Mouse (Mus musculus): Measurements from ENCODE around the gene Ralgapa2. TPM values are rescaled to one million over a fixed set of nuclear protein-coding genes. Genes with fewer than 3 reads are reported as not detected.

Ralgapa2 gene
- total and polyA plus RNA-seq, 3 experiments, result 5.6 to 10.3 (median 8.9) TPM

- no peak for TF ChIP-seq NRF1 (IDR thresholded peaks at IDR 0.05; ENCODE audit: low read depth, low read length)
- no peak for TF ChIP-seq ZC3H11A (IDR thresholded peaks at IDR 0.05; ENCODE audit: low read depth, low read length)
Observed at GRCm38 (mm10) chr2:146300500-146301020, 211.6 kb downstream of the Ralgapa2 start (continued).

DNA sequence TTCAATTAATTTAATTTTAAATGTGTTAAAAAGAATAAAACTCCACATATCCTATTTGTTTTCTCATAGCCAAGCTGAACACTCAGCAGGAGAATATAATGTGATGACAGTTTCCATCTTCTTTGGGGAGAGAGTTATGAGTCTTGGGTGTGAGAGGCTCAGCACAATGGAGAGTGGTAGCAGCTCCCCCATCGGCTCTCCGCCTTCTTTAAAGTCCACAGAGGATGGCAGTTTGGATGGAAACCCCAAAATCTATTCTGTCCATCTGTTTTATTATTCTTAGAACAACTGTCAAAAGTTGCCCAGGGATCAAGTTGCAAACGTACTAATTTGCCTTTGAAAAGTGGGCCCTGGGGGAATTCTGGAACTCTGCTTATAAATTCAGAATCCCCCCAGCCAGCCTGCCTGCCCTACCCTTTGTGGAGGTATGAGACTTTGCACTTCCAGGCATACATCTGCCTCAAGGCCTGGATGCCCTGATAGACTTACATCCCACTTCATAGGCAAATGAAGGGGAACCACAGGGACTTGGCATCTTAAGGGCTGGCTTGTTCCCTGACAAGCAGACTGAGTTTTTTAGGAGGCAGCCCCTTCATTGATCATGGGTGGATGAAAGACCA is 212.2 kb downstream of the Ralgapa2 start:
- dilution Hi-C loops (cut with MboI; ENCODE audit: extremely low pct_ligation_motif_present, extremely low pct_unique_long_range_greater_than_20kb, low sequenced_read_pairs), result no loop called here
- peaks cover 2 to 62% of the 10 kb centered on the region in 2 experiments; a peak in 3 of 4 replicates for H3K4me1 ChIP-seq (ENCODE audit: control insufficient read depth in 1 of 2, insufficient read depth in 2 of 2)

DNA sequence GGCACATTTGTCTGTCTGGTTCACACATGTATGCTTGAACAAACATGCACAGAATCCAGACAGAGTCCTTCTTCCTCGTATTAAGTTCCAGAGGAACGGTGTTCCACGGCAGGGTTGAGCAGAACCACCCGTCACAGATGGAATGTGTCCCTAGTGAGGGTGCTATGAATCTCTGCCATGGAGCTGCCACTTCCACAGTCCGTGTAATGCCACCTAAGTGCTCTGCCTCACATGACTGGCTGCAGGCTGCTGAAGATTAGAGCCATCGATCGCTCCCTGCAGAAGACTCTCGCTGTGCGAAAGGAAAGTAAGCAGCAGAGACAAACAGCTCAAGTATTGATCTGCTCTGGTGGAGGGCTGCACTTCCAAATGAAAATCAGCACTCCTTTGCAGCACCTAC is 218.6 kb downstream of the Ralgapa2 start:
- H3K36me3 ChIP-seq (replicated peaks in 1 of 2; ENCODE audit: control insufficient read depth in 1 of 2, insufficient read depth in 1 of 2, low read length in 1 of 2), result peaks cover 0 to 43% of the 10 kb centered on the region in 2 experiments
- no peak overlapping the region for H3K27ac ChIP-seq (ENCODE audit: insufficient read depth, low read depth)
- H3K4me1 ChIP-seq (ENCODE audit: control insufficient read depth in 1 of 2, insufficient read depth in 2 of 2), result peaks cover 0 to 17% of the 10 kb centered on the region in 2 experiments; a peak in 2 of 4 replicates
- TF ChIP-seq NRF1 (IDR thresholded peaks at IDR 0.05; ENCODE audit: low read depth, low read length), result no peak
- no peak for TF ChIP-seq POLR2A (IDR thresholded peaks at IDR 0.05; ENCODE audit: low read depth, low read length)
- no peak for TF ChIP-seq RCOR1 (conservative IDR thresholded peaks at IDR 0.05; ENCODE audit: low read depth, low read length)
- TF ChIP-seq UBTF (IDR thresholded peaks at IDR 0.05; ENCODE audit: low read depth, low read length), result no peak
- no peak for TF ChIP-seq EP300 (IDR thresholded peaks at IDR 0.05; ENCODE audit: low read length)
- no peak for TF ChIP-seq ETS1 (conservative IDR thresholded peaks at IDR 0.05; ENCODE audit: low read depth, low read length)
- no peak for TF ChIP-seq MAX (IDR thresholded peaks at IDR 0.05; ENCODE audit: low read length)
- no peak for TF ChIP-seq POLR2AphosphoS2 (IDR thresholded peaks at IDR 0.05; ENCODE audit: low read depth, low read length)
- TF ChIP-seq HCFC1 (IDR thresholded peaks at IDR 0.05; ENCODE audit: low read depth, low read length), result no peak
- no peak for TF ChIP-seq ZC3H11A (IDR thresholded peaks at IDR 0.05; ENCODE audit: low read depth, low read length)
- TF ChIP-seq IRF4 (IDR thresholded peaks at IDR 0.05; ENCODE audit: low read depth, low read length), result no peak
- no peak for TF ChIP-seq RAD21 (IDR thresholded peaks at IDR 0.05; ENCODE audit: low read depth, low read length)
- TF ChIP-seq NELFE (IDR thresholded peaks at IDR 0.05; ENCODE audit: low read depth, low read length), result no peak
- TF ChIP-seq MYC (IDR thresholded peaks at IDR 0.05; ENCODE audit: low read depth, low read length), result no peak
- TF ChIP-seq KAT2A (IDR thresholded peaks at IDR 0.05; ENCODE audit: insufficient replicate concordance, low read length), result no peak
- H3K9ac ChIP-seq (ENCODE audit: insufficient read depth, low read depth), result no peak overlapping the region
- no peak overlapping the region for H3K4me3 ChIP-seq (replicated peaks in 1 of 3; ENCODE audit: low read depth in 2 of 3, low read length in 2 of 3, poor library complexity in 1 of 3)
- in situ Hi-C loops (cut with MboI; ENCODE audit: low pct_ligation_motif_present, low pct_unique_long_range_greater_than_20kb, low sequenced_read_pairs) (no loop called here), dilution Hi-C loops (cut with MboI; ENCODE audit: extremely low pct_ligation_motif_present, extremely low pct_unique_long_range_greater_than_20kb, low sequenced_read_pairs) (no loop called here)
- H3K4me2 ChIP-seq (ENCODE audit: insufficient read depth, low read depth, poor library complexity, severe bottlenecking), result no peak overlapping the region
- no peaks in the 10 kb centered on the region for H3K79me2 ChIP-seq (replicated peaks; ENCODE audit: control insufficient read depth, extremely low read depth, insufficient read depth, poor library complexity, severe bottlenecking)
- DNase-seq (ENCODE audit: extremely low read depth), result no peak
- H3K9me3 ChIP-seq (replicated peaks; ENCODE audit: low read length), result no peaks in the 10 kb centered on the region
- no peaks in the 10 kb centered on the region for H3K27me3 ChIP-seq (replicated peaks)

More for the DNA sequence above, 212.2 kb downstream of the Ralgapa2 start:
- TF ChIP-seq RCOR1 (conservative IDR thresholded peaks at IDR 0.05; ENCODE audit: low read depth, low read length) (no peak), RAD21 (IDR thresholded peaks at IDR 0.05; ENCODE audit: low read depth, low read length) (no peak), HCFC1 (IDR thresholded peaks at IDR 0.05; ENCODE audit: low read depth, low read length) (no peak), EP300 (IDR thresholded peaks at IDR 0.05; ENCODE audit: low read length) (no peak), SIN3A (IDR thresholded peaks at IDR 0.05; ENCODE audit: low read length) (no peak), JUN (IDR thresholded peaks at IDR 0.05; ENCODE audit: insufficient read depth, low read depth, low read length) (no peak), MAZ (IDR thresholded peaks at IDR 0.05; ENCODE audit: low read depth, low read length) (no peak), MEF2A (IDR thresholded peaks at IDR 0.05; ENCODE audit: borderline replicate concordance, low read depth, low read length) (no peak), CTCF (conservative IDR thresholded peaks at IDR 0.05 in 1 of 2, IDR thresholded peaks at IDR 0.05 in 1 of 2; ENCODE audit: low read depth in 2 of 2, low read length in 2 of 2) (no peak), MAX (IDR thresholded peaks at IDR 0.05; ENCODE audit: low read length) (no peak), ELF1 (IDR thresholded peaks at IDR 0.05; ENCODE audit: low read depth, low read length) (no peak), TBP (conservative IDR thresholded peaks at IDR 0.05; ENCODE audit: low read depth, low read length) (no peak), BHLHE40 (IDR thresholded peaks at IDR 0.05; ENCODE audit: low read depth, low read length) (no peak), MYC (IDR thresholded peaks at IDR 0.05; ENCODE audit: low read depth, low read length) (no peak)
- H3K4me3 ChIP-seq (replicated peaks in 1 of 3; ENCODE audit: low read depth in 2 of 3, low read length in 2 of 3, poor library complexity in 1 of 3), result no peak overlapping the region
- H3K36me3 ChIP-seq (replicated peaks in 1 of 2; ENCODE audit: control insufficient read depth in 1 of 2, insufficient read depth in 1 of 2, low read length in 1 of 2), result peaks cover 0 to 19% of the 10 kb centered on the region in 2 experiments
- H3K9me3 ChIP-seq (replicated peaks; ENCODE audit: low read length), result no peaks in the 10 kb centered on the region
- no peak overlapping the region for H3K9ac ChIP-seq (ENCODE audit: insufficient read depth, low read depth)
- no peaks in the 10 kb centered on the region for H3K27me3 ChIP-seq (replicated peaks)
- no peak overlapping the region for H3K4me2 ChIP-seq (ENCODE audit: insufficient read depth, low read depth, poor library complexity, severe bottlenecking)
- no peaks in the 10 kb centered on the region for H3K79me2 ChIP-seq (replicated peaks; ENCODE audit: control insufficient read depth, extremely low read depth, insufficient read depth, poor library complexity, severe bottlenecking)
- in situ Hi-C loops (cut with MboI; ENCODE audit: low pct_ligation_motif_present, low pct_unique_long_range_greater_than_20kb, low sequenced_read_pairs), result no loop called here
- no peak overlapping the region for H3K27ac ChIP-seq (ENCODE audit: insufficient read depth, low read depth)
- no peak for DNase-seq (ENCODE audit: extremely low read depth)
